Mouse (Mus musculus): ENCODE measurements around the gene Prss35. TPM values are rescaled to one million over a fixed set of nuclear protein-coding genes. Genes with fewer than 3 reads are reported as not detected.
A peak's percentile ranks its signal among the peaks of the same experiment; 100 is the strongest.

The Prss35 gene
- polyA plus RNA-seq, 1 experiment from 2014 or later, result 11.7 TPM

DNA sequence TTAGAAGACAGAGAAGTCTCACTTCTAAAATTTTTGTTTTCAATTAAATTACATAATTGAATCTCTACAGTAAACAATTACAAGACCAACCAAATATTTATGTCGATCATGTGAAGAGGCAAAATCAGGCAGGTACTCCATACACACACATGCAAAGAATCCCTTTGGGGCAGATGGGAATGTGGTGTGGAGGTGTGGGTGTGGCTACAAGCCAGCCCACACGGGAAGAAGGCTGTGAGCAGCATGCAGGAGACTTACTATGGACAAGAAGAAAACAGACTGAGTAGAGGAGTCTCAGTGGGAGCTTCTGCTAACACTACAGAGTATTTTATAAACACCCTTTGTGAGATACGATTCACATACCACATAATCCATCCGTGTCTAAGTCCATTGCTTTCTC, 34.8 kb downstream of the Prss35 start:
- no peak for ATAC-seq (ENCODE audit: low read depth)
- no peaks in the 10 kb centered on the region for H3K4me1 ChIP-seq (replicated peaks)
- no peaks in the 10 kb centered on the region for H3K9me3 ChIP-seq
- WGBS, result 76% methylated on average over 4 of the region's 4 CpGs
- H3K27me3 ChIP-seq, result no peaks in the 10 kb centered on the region
- H3K4me2 ChIP-seq, result no peak overlapping the region
- peaks cover 71% of the 10 kb centered on the region for H3K36me3 ChIP-seq
- H3K4me3 ChIP-seq, result no peak overlapping the region
- H3K9ac ChIP-seq, result no peak overlapping the region
- H3K27ac ChIP-seq (replicated peaks), result no peak overlapping the region

DNA sequence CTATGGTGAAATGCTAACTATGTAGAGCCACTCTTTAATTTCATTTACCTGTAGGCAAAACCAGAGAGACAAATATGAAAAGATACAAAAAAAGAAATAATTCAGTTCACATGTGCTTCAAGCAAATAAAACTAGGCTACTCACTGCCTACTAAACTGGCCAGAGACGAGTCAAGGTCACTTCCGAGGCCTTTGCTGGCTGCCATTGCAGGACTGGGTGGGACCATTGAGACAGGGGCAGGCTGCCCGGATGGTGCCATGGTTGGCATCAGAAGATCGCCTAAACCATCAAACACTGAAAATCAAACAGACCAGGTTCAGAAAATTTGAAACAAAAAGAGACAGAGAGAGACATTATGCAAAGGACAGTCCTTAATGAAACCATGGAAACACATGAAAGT, 38.0 kb downstream of the Prss35 start:
- no peak overlapping the region for H3K4me2 ChIP-seq
- no peaks in the 10 kb centered on the region for H3K4me1 ChIP-seq (replicated peaks)
- H3K36me3 ChIP-seq, result peaks cover 54% of the 10 kb centered on the region
- 89% methylated on average over 4 of the region's 4 CpGs for WGBS
- H3K27me3 ChIP-seq, result no peaks in the 10 kb centered on the region
- no peaks in the 10 kb centered on the region for H3K9me3 ChIP-seq
- H3K9ac ChIP-seq, result no peak overlapping the region
- no peak overlapping the region for H3K4me3 ChIP-seq
- H3K27ac ChIP-seq (replicated peaks), result no peak overlapping the region
- ATAC-seq (ENCODE audit: low read depth), result no peak

DNA sequence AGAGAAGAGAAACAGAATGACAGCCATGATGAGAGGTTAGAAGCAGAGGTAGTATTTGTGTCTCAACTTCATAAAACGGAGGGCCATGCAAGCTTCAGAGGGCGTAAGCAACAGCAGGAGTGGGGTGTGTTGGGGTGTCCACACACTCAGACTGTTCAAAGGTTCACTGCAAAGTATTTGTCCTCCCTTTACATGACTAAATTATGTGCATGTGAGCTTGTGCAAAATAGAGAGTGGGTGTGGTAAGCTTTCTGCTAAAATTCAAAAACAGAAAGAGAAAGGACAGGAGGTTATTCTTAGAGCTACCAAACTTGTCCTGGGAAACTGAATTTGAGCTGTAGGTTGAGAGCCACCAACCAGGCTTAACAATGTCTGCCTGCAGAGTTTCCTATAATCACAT, 39.4 kb downstream of the Prss35 start:
- Histone ChIP-seq H3K4me3 (no peak overlapping the region), H3K4me1 (replicated peaks) (no peaks in the 10 kb centered on the region), H3K4me2 (no peak overlapping the region), H3K27me3 (no peaks in the 10 kb centered on the region), H3K9ac (no peak overlapping the region), H3K9me3 (no peaks in the 10 kb centered on the region), H3K36me3 (peaks cover 51% of the 10 kb centered on the region), H3K27ac (replicated peaks) (no peak overlapping the region)
- WGBS, result 87% methylated on average over 2 of the region's 2 CpGs
- ATAC-seq (ENCODE audit: low read depth), result no peak

DNA sequence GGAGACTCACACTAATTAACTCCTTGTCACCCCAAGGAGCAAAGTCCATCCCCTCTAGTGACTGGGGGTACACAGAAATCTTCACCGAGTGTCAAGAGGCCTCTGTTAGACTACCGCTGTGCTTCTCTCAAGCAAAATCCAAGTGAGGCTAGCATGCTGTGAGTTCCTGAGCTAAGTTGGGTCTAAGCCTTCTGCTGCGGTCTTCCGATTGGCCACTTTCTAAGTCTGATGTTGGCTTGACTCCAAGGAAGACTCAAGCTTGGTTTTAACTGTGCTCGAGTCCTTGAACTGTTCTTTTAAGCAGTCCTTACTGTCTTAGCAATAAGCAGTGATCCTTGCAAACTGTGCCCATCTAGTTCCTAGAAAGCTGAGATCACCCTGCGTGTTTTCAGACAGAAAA, 45.7 kb downstream of the Prss35 start:
- no peak overlapping the region for H3K9ac ChIP-seq
- no peak for ATAC-seq (ENCODE audit: low read depth)
- 84% methylated on average over 6 of the region's 6 CpGs for WGBS

DNA sequence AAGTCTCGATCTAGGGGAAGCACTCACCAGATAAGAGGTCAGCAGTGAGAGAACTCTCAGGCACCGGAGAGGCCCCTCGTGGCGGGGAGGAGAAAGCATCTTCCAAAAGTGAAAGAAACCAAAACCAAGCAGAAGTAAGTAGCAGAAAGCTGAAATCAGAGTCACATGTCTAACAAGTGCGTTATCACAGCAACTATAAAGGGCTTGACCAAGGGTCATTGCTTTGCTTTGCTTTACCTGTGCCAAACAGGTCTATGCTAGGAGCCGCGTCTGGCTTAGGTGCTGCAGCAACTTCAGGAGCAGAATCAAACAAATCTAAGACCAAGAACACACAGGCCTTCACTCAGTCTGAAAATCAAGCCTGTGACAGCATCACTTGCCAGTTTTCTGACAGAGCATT, 48.5 kb downstream of the Prss35 start:
- peaks cover 42% of the 10 kb centered on the region for H3K36me3 ChIP-seq
- no peak overlapping the region for H3K4me2 ChIP-seq
- 82% methylated on average over 7 of the region's 7 CpGs for WGBS
- H3K27me3 ChIP-seq, result no peaks in the 10 kb centered on the region
- H3K4me3 ChIP-seq, result no peak overlapping the region
- H3K4me1 ChIP-seq (replicated peaks), result no peaks in the 10 kb centered on the region
- H3K9me3 ChIP-seq, result no peaks in the 10 kb centered on the region
- no peak overlapping the region for H3K27ac ChIP-seq (replicated peaks)
- H3K9ac ChIP-seq, result no peak overlapping the region
- no peak for ATAC-seq (ENCODE audit: low read depth)

More for the DNA sequence above, 45.7 kb downstream of the Prss35 start:
- H3K9me3 ChIP-seq, result no peaks in the 10 kb centered on the region
- peaks cover 40% of the 10 kb centered on the region for H3K36me3 ChIP-seq
- H3K4me3 ChIP-seq, result no peak overlapping the region
- no peaks in the 10 kb centered on the region for H3K4me1 ChIP-seq (replicated peaks)
- H3K4me2 ChIP-seq, result no peak overlapping the region
- H3K27me3 ChIP-seq, result no peaks in the 10 kb centered on the region
- no peak overlapping the region for H3K27ac ChIP-seq (replicated peaks)

DNA sequence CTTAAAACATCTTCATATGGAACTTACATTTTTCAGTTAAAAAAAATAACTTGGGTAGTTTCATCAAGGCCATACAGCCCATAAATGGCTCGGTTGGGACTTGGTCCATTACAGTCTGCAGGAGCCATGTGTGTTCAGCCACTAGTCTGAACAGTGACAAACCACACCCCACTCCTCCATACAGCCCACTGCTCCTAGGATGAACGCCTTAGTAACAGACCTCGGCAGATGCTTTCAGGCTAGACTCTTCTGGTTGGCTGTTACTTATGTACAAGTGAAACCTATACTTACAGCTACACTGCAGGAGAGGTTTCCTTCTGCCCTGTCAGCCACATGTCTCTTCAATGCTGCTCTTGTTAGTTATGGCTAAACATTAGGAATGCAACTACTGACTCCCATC, 51.8 kb downstream of the Prss35 start:
- H3K9me3 ChIP-seq, result no peaks in the 10 kb centered on the region
- no peak overlapping the region for H3K4me2 ChIP-seq
- no peaks in the 10 kb centered on the region for H3K4me1 ChIP-seq (replicated peaks)
- no peak overlapping the region for H3K9ac ChIP-seq
- no peaks in the 10 kb centered on the region for H3K27me3 ChIP-seq
- ATAC-seq (ENCODE audit: low read depth), result no peak
- no peak overlapping the region for H3K27ac ChIP-seq (replicated peaks)
- no peak overlapping the region for H3K4me3 ChIP-seq
- WGBS, result 71% methylated on average over 3 of the region's 3 CpGs
- H3K36me3 ChIP-seq, result peaks cover 41% of the 10 kb centered on the region

DNA sequence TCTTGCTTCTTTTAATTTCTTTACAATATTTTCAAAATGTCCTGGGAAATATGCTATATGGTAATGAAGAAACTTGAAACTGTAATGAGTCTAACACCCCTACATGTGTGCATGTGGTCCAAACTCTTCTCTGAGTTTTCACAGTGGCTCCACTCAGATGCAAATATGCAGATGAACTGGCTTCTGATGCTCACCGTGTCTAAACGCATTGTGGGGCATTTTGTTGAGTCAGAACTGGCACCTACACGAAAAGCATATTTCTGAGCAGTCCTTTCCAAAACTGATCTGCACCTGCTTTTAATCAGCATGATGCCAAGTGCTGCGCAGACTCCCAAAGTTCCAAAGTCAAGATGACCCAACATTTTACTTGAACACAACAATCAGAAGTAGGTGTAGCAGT, 54.1 kb downstream of the Prss35 start:
- 94% methylated on average over 4 of the region's 4 CpGs for WGBS
- ATAC-seq (ENCODE audit: low read depth), result no peak
- peaks cover 28% of the 10 kb centered on the region for H3K36me3 ChIP-seq

DNA sequence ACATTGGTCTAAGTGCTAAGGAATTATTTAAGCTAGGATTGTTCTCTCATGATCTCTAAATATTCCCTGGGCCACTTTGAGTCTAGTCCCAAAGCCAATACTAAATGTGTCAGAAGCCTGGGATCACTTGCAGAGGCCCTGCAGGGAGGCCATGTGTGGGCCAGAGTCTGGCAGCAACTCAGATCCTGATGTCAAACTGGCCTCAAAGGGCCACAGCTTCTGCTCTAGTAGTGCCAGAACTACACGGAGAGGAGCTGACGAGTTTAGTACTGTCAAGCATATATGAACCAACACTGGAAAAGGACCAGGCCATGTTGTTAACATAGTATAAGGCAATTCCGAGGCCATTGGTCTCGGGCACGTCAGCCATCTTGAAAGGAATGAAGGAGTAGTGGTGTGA, 54.7 kb downstream of the Prss35 start:
- Histone ChIP-seq H3K27me3 (no peaks in the 10 kb centered on the region), H3K36me3 (peaks cover 24% of the 10 kb centered on the region), H3K9ac (no peak overlapping the region), H3K9me3 (no peaks in the 10 kb centered on the region), H3K4me2 (no peak overlapping the region), H3K27ac (replicated peaks) (no peak overlapping the region), H3K4me1 (replicated peaks) (no peaks in the 10 kb centered on the region), H3K4me3 (no peak overlapping the region)
- ATAC-seq (ENCODE audit: low read depth), result no peak
- 93% methylated on average over 5 of the region's 5 CpGs for WGBS

More for the DNA sequence above, 54.1 kb downstream of the Prss35 start:
- no peak overlapping the region for H3K4me2 ChIP-seq
- H3K27me3 ChIP-seq, result no peaks in the 10 kb centered on the region
- no peak overlapping the region for H3K27ac ChIP-seq (replicated peaks)
- no peak overlapping the region for H3K4me3 ChIP-seq
- H3K9me3 ChIP-seq, result no peaks in the 10 kb centered on the region
- H3K9ac ChIP-seq, result no peak overlapping the region
- H3K4me1 ChIP-seq (replicated peaks), result no peaks in the 10 kb centered on the region

DNA sequence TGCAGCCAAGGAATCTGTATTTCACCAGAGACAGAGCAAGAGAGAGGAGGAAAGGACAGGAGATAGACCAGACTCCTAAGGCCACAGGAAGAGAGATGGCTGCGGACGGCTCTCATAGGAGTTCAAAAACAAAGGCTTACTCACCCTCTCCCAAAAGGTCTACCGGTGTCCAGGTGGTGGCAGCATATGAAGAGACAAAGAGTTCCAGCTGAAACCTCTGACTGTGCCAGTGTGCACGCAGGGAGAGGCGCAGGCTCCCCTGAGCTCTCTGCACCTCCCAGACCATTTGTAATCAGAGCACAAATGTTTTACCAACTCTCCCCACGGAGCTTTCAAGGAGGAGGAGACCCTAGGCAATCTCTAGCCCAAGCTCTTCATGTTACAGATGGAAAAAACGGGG, 55.2 kb downstream of the Prss35 start:
- no peak for ATAC-seq (ENCODE audit: low read depth)
- no peak overlapping the region for H3K27ac ChIP-seq (replicated peaks)
- 55% methylated on average over 7 of the region's 7 CpGs for WGBS
- H3K27me3 ChIP-seq, result no peaks in the 10 kb centered on the region
- H3K4me1 ChIP-seq (replicated peaks), result no peaks in the 10 kb centered on the region
- no peak overlapping the region for H3K9ac ChIP-seq
- no peak overlapping the region for H3K4me2 ChIP-seq
- no peak overlapping the region for H3K4me3 ChIP-seq
- H3K9me3 ChIP-seq, result no peaks in the 10 kb centered on the region
- H3K36me3 ChIP-seq, result peaks cover 21% of the 10 kb centered on the region

DNA sequence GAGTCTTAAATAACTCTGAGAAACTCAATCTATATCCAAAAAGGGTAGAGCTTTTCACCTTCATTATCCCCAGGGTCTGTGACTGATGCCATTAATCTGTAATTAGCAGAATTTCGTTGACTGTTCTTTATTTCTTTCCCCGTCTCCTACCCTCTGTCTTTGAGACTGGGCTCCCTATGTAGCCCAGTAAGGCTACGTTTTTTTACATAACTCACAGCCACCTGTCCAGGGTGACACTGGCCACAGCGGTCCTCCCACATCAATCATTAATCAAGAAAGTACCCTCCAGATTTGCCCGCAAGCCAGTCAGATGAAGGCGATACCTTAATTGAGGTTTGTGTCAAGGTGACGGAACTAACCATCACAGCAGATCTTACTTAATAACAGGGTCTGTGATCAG, 55.6 kb downstream of the Prss35 start:
- ATAC-seq (ENCODE audit: low read depth), result no peak
- no peaks in the 10 kb centered on the region for H3K9me3 ChIP-seq
- H3K9ac ChIP-seq, result no peak overlapping the region
- H3K4me3 ChIP-seq, result no peak overlapping the region
- H3K4me2 ChIP-seq, result no peak overlapping the region
- H3K27ac ChIP-seq (replicated peaks), result no peak overlapping the region
- H3K36me3 ChIP-seq, result peaks cover 20% of the 10 kb centered on the region
- WGBS, result 79% methylated on average over 7 of the region's 7 CpGs
- H3K27me3 ChIP-seq, result no peaks in the 10 kb centered on the region
- H3K4me1 ChIP-seq (replicated peaks), result no peaks in the 10 kb centered on the region

DNA sequence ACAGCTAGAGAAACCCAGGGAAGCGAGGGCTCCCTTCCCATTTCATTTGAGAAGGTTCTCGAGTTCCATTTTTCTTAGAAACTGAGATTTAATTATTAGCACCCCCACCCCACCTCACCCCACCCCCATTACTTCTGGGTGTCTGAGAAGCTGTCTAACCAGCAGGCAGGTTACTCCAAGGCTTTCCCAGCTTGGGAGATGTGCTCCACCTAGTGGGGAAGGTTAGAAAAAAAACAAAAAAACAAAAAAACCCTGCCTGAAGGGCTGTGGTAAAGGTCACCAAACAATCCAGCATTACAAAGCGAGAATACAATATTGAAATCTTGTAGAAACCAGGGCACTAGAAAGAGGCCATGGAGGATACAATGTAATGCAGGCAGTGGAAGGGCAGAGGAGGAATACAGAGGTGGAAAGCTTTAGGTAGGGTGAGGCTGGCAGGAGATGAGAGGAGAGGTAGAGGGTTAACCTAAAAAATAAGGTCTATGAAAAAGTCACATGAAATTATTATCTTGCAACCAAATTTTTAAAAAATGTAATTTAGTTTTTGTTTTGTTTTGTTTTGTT, 57.2 kb downstream of the Prss35 start:
- Histone ChIP-seq H3K4me3 (no peak overlapping the region), H3K27ac (replicated peaks) (no peak overlapping the region), H3K9me3 (no peaks in the 10 kb centered on the region), H3K27me3 (no peaks in the 10 kb centered on the region), H3K9ac (no peak overlapping the region), H3K4me2 (no peak overlapping the region), H3K4me1 (replicated peaks) (no peaks in the 10 kb centered on the region), H3K36me3 (peaks cover 17% of the 10 kb centered on the region)
- peak; percentile 27; the same call in 1 of the 2 replicates for ATAC-seq (ENCODE audit: low read depth)
- WGBS, result 31% methylated on average over 3 of the region's 3 CpGs

Measured in neural tube, embryonic 13.5 days (tissue).